Mouse (Mus musculus) G1E (cell line): ENCODE results near the gene Crabp2. TPM values are rescaled to one million over a fixed set of nuclear protein-coding genes. Genes with fewer than 3 reads are reported as not detected.

Experiments
- ATAC-seq: 2 replicates; pipeline ENCODE4 v1.8.0; 2016; ENCODE audit warnings: mild to moderate bottlenecking; ENCODE audit not compliant: insufficient number of reproducible peaks, poor library complexity, low FRiP score, severe bottlenecking; ENCODE audit errors: extremely low read depth
- DNase-seq: peaks from one replicate; pipeline ENCODE4 v3.0.0; 2012; ENCODE audit warnings: low spot score
- H3K27me3 ChIP-seq: 2 replicates; pipeline ENCODE4 v1.6.1; 2012; ENCODE audit warnings: mild to moderate bottlenecking, low read length, inconsistent platforms; ENCODE audit not compliant: insufficient read depth
- H3K36me3 ChIP-seq: replicated peaks from 2 replicates; pipeline ENCODE3; 2012; ENCODE audit warnings: mild to moderate bottlenecking, inconsistent platforms
- H3K4me1 ChIP-seq: 2 replicates; pipeline ENCODE4 v1.6.1; 2012; ENCODE audit warnings: low read depth, low read length, inconsistent platforms, mixed read lengths; ENCODE audit not compliant: insufficient read depth
- H3K4me3 ChIP-seq: 2 replicates; pipeline ENCODE4 v1.5.1; 2012; ENCODE audit warnings: low read depth, mild to moderate bottlenecking, inconsistent platforms, low read length, moderate library complexity, mixed read lengths
- H3K9me3 ChIP-seq: replicated peaks from 2 replicates; pipeline ENCODE4 v1.6.1; 2012; ENCODE audit warnings: inconsistent platforms
- CTCF ChIP-seq: IDR thresholded peaks from 2 replicates; pipeline ENCODE4 v1.5.1; 2012; ENCODE audit warnings: low read depth, low read length, inconsistent platforms, mixed read lengths
- GATA1 ChIP-seq: IDR thresholded peaks from 2 replicates; pipeline ENCODE4 v1.6.1; 2012; ENCODE audit warnings: borderline replicate concordance, low read length, inconsistent platforms, mixed read lengths
- GATA2 ChIP-seq: IDR thresholded peaks from 2 replicates; pipeline ENCODE4 v1.6.1; 2012; ENCODE audit warnings: low read depth, low read length, inconsistent platforms, borderline replicate concordance
- POLR2AphosphoS5 ChIP-seq: IDR thresholded peaks from 2 replicates; pipeline ENCODE4 v1.6.1; 2012; ENCODE audit warnings: low read depth, low read length, inconsistent platforms; ENCODE audit not compliant: insufficient replicate concordance
- TAL1 ChIP-seq: conservative IDR thresholded peaks from 2 replicates; pipeline ENCODE4 v1.6.1; 2012; ENCODE audit warnings: low read depth, low read length, inconsistent platforms, mixed read lengths
- polyA plus RNA-seq: library from polyadenylated mRNA; stranded (reverse); fragments of >175 nt; gene quantifications from 2 replicates; pipeline ENCODE4 v1.2.3, GENCODE M21; 2012
- total RNA-seq, 2 experiments: library from RNA; stranded (forward) in 1 of 2; stranded (reverse) in 1 of 2; fragments of 200-1000 nt in 1 of 2; fragments of >200 nt in 1 of 2; fragmentation: Nextera tagmentation in 1 of 2; gene quantifications; 2 replicates each; pipeline ENCODE4 v1.2.3; 2014 to 2017

The Crabp2 gene
- total and polyA plus RNA-seq, 3 experiments, result 0.38 TPM; not detected in 2

GRCm38 (mm10) chr3:87973593-87974380 is 25.3 kb downstream of the Crabp2 start:
- peaks cover 75% of the 10 kb centered on the region for H3K27me3 ChIP-seq
- TF ChIP-seq GATA1 (no peak), TAL1 (no peak), POLR2AphosphoS5 (no peak), CTCF (no peak), GATA2 (no peak)

GRCm38 (mm10) chr3:87974381-87974987 is 26.0 kb downstream of the Crabp2 start:
- peaks cover 10% of the 10 kb centered on the region for H3K4me1 ChIP-seq
- ATAC-seq (no peak), DNase-seq (no peak)
- H3K27me3 ChIP-seq, result peaks cover 82% of the 10 kb centered on the region
- TF ChIP-seq POLR2AphosphoS5 (no peak), GATA1 (no peak), CTCF (no peak), GATA2 (no peak), TAL1 (no peak)
- H3K9me3 ChIP-seq, result peaks cover 9% of the 10 kb centered on the region
- no peaks in the 10 kb centered on the region for H3K36me3 ChIP-seq
- no peak overlapping the region for H3K4me3 ChIP-seq

More at GRCm38 (mm10) chr3:87973593-87974380, 25.3 kb downstream of the Crabp2 start:
- Histone ChIP-seq H3K4me3 (no peak overlapping the region), H3K9me3 (peaks cover 9% of the 10 kb centered on the region), H3K4me1 (peaks cover 10% of the 10 kb centered on the region), H3K36me3 (no peaks in the 10 kb centered on the region)
- DNase-seq (no peak), ATAC-seq (no peak)

GRCm38 (mm10) chr3:87979493-87979892 is 31.0 kb downstream of the Crabp2 start:
- DNase-seq (no peak), ATAC-seq (no peak)
- Histone ChIP-seq H3K4me3 (no peak overlapping the region), H3K9me3 (no peaks in the 10 kb centered on the region), H3K27me3 (peaks cover 68% of the 10 kb centered on the region), H3K36me3 (no peaks in the 10 kb centered on the region), H3K4me1 (peaks cover 29% of the 10 kb centered on the region)
- TF ChIP-seq GATA1 (no peak), GATA2 (no peak), CTCF (no peak)

GRCm38 (mm10) chr3:87980085-87980484 is 31.6 kb downstream of the Crabp2 start:
- Histone ChIP-seq H3K27me3 (peaks cover 64% of the 10 kb centered on the region), H3K4me1 (peaks cover 29% of the 10 kb centered on the region), H3K36me3 (no peaks in the 10 kb centered on the region), H3K9me3 (no peaks in the 10 kb centered on the region), H3K4me3 (no peak overlapping the region)
- ATAC-seq (no peak), DNase-seq (no peak)
- TF ChIP-seq POLR2AphosphoS5 (no peak), TAL1 (no peak), CTCF (no peak), GATA1 (no peak), GATA2 (no peak)

- TF ChIP-seq CTCF (no peak), POLR2AphosphoS5 (no peak), GATA2 (no peak), TAL1 (no peak), GATA1 (no peak)
- Histone ChIP-seq H3K4me3 (no peak overlapping the region), H3K36me3 (no peaks in the 10 kb centered on the region), H3K27me3 (peaks cover 63% of the 10 kb centered on the region), H3K9me3 (no peaks in the 10 kb centered on the region), H3K4me1 (peaks cover 29% of the 10 kb centered on the region)
- DNase-seq (no peak), ATAC-seq (no peak)
These were observed 32.3 kb downstream of the Crabp2 start for GRCm38 (mm10) chr3:87980728-87981127.

- Histone ChIP-seq H3K4me3 (no peak overlapping the region), H3K9me3 (no peaks in the 10 kb centered on the region), H3K36me3 (no peaks in the 10 kb centered on the region), H3K4me1 (peaks cover 30% of the 10 kb centered on the region), H3K27me3 (peaks cover 62% of the 10 kb centered on the region)
- ATAC-seq (no peak), DNase-seq (no peak)
- TF ChIP-seq POLR2AphosphoS5, result no peak
- no peak for TF ChIP-seq TAL1
- TF ChIP-seq GATA2, result no peak
- no peak for TF ChIP-seq GATA1
- TF ChIP-seq CTCF, result no peak
These were observed 32.8 kb downstream of the Crabp2 start for GRCm38 (mm10) chr3:87981214-87981760.
